Mouse (Mus musculus) intestine, embryonic 15.5 days (tissue): ENCODE data around the gene Cdc26. TPM values are rescaled to one million over a fixed set of nuclear protein-coding genes. Genes with fewer than 3 reads are reported as not detected.

ENCODE experiments used
- ATAC-seq: fragments of 200-750 bp; cut with Nextera tagmentation; 2 replicates; pipeline ENCODE4 v1.8.0; 2017; ENCODE audit warnings: moderate TSS enrichment, moderate library complexity
- H3K27ac ChIP-seq: fragments of 300-500 bp; sonication (generic); 2 replicates; pipeline ENCODE4 v1.5.1; 2015; ENCODE audit warnings: mild to moderate bottlenecking, inconsistent platforms
- H3K27me3 ChIP-seq: fragments of 300-500 bp; sonication (generic); replicated peaks from 2 replicates; pipeline ENCODE4 v1.6.1; 2015; ENCODE audit warnings: inconsistent platforms
- H3K36me3 ChIP-seq: fragments of 300-500 bp; sonication (generic); 2 replicates; pipeline ENCODE4 v1.6.1; 2015; ENCODE audit warnings: inconsistent platforms
- H3K4me1 ChIP-seq: fragments of 300-500 bp; sonication (generic); replicated peaks from 2 replicates; pipeline ENCODE4 v1.6.1; 2015; ENCODE audit warnings: inconsistent platforms
- H3K4me2 ChIP-seq: fragments of 300-500 bp; sonication (generic); replicated peaks from 2 replicates; pipeline ENCODE4 v1.6.1; 2015; ENCODE audit warnings: mild to moderate bottlenecking, inconsistent platforms
- H3K4me3 ChIP-seq: fragments of 300-500 bp; sonication (generic); replicated peaks from 2 replicates; pipeline ENCODE4 v1.5.1; 2015; ENCODE audit warnings: inconsistent platforms
- H3K9ac ChIP-seq: fragments of 300-500 bp; sonication (generic); 2 replicates; pipeline ENCODE4 v1.6.1; 2015; ENCODE audit warnings: inconsistent platforms
- H3K9me3 ChIP-seq: fragments of 300-500 bp; sonication (generic); 2 replicates; pipeline ENCODE4 v1.6.1; 2016; ENCODE audit warnings: inconsistent platforms
- WGBS: fragments of 180-500 bp; shearing (Covaris S2); methylation state at CpG from one replicate; pipeline ENCODE4 v1.1.7; 2015; 5-methylcytosine and 5-hydroxymethylcytosine counted together
- polyA plus RNA-seq: library from polyadenylated mRNA; unstranded; fragments of >200 nt; fragmentation: Nextera tagmentation; extraction: Ambion mirVana; gene quantifications from 2 replicates; pipeline ENCODE4 v1.2.1, GENCODE M21; 2015

Cdc26 gene
- 138 and 147 TPM in 2 replicates for polyA plus RNA-seq

GRCm38 (mm10) chr4:62408601-62409282 lies at the start of gene Cdc26, which contains the start of gene Prpf4:
TSS of gene Cdc26 (minus strand) at chr4:62408642.
TSS of gene Prpf4 (plus strand) at chr4:62408797.
- peak within 1 kb of the TSS; percentile 87 for H3K9ac ChIP-seq
- peaks cover 15% of the 10 kb centered on the region for H3K4me1 ChIP-seq
- no peaks in the 10 kb centered on the region for H3K9me3 ChIP-seq
- peak within 1 kb of the TSS; percentile 73 for H3K4me2 ChIP-seq
- no peaks in the 10 kb centered on the region for H3K27me3 ChIP-seq
- ATAC-seq: peak; percentile 99
- WGBS: under 1% methylated on average over 39 of the region's 39 CpGs
- peaks cover 21% of the 10 kb centered on the region for H3K36me3 ChIP-seq
- peak within 1 kb of the TSS; percentile 81 for H3K27ac ChIP-seq
- H3K4me3 ChIP-seq: peak within 1 kb of the TSS; percentile 74

GRCm38 (mm10) chr4:62454995-62455394 lies 46.6 kb upstream of the Cdc26 start:
- Histone ChIP-seq H3K4me3 (no peak overlapping the region), H3K27ac (no peak overlapping the region), H3K9ac (no peak overlapping the region), H3K36me3 (no peaks in the 10 kb centered on the region), H3K4me2 (no peak overlapping the region), H3K9me3 (no peaks in the 10 kb centered on the region), H3K4me1 (peaks cover 2% of the 10 kb centered on the region; the same call in 1 of the 2 replicates), H3K27me3 (no peaks in the 10 kb centered on the region)
- WGBS: 50% methylated on average over 5 of the region's 5 CpGs
- ATAC-seq: no peak

GRCm38 (mm10) chr4:62440986-62441385 lies 32.5 kb upstream of the Cdc26 start:
- no peak overlapping the region for H3K9ac ChIP-seq
- H3K36me3 ChIP-seq: no peaks in the 10 kb centered on the region
- no peak overlapping the region for H3K27ac ChIP-seq
- H3K4me1 ChIP-seq: no peaks in the 10 kb centered on the region
- H3K9me3 ChIP-seq: no peaks in the 10 kb centered on the region
- H3K4me2 ChIP-seq: no peak overlapping the region
- H3K27me3 ChIP-seq: no peaks in the 10 kb centered on the region
- no peak overlapping the region for H3K4me3 ChIP-seq
- no peak for ATAC-seq
- 70% methylated on average over 4 of the region's 4 CpGs for WGBS

- Histone ChIP-seq H3K4me2 (no peak overlapping the region), H3K4me3 (no peak overlapping the region), H3K9me3 (no peaks in the 10 kb centered on the region), H3K9ac (no peak overlapping the region), H3K36me3 (no peaks in the 10 kb centered on the region), H3K27me3 (no peaks in the 10 kb centered on the region), H3K27ac (no peak overlapping the region), H3K4me1 (no peaks in the 10 kb centered on the region)
- ATAC-seq: no peak
- WGBS: 82% methylated on average over 4 of the region's 4 CpGs
Observed at GRCm38 (mm10) chr4:62440544-62440943, 32.1 kb upstream of the Cdc26 start.

GRCm38 (mm10) chr4:62439793-62440192 lies 31.4 kb upstream of the Cdc26 start:
- H3K9me3 ChIP-seq: no peaks in the 10 kb centered on the region
- H3K9ac ChIP-seq: no peak overlapping the region
- no peaks in the 10 kb centered on the region for H3K36me3 ChIP-seq
- H3K4me2 ChIP-seq: no peak overlapping the region
- no peak overlapping the region for H3K4me3 ChIP-seq
- ATAC-seq: no peak
- 63% methylated on average over 4 of the region's 4 CpGs for WGBS
- no peaks in the 10 kb centered on the region for H3K27me3 ChIP-seq
- H3K4me1 ChIP-seq: no peaks in the 10 kb centered on the region
- no peak overlapping the region for H3K27ac ChIP-seq

GRCm38 (mm10) chr4:62437871-62438270 lies 29.4 kb upstream of the Cdc26 start:
- Histone ChIP-seq H3K4me2 (no peak overlapping the region), H3K9me3 (no peaks in the 10 kb centered on the region), H3K4me3 (no peak overlapping the region), H3K4me1 (no peaks in the 10 kb centered on the region), H3K9ac (no peak overlapping the region), H3K27me3 (no peaks in the 10 kb centered on the region), H3K36me3 (no peaks in the 10 kb centered on the region), H3K27ac (no peak overlapping the region)
- no peak for ATAC-seq
- 72% methylated on average over 7 of the region's 7 CpGs for WGBS

GRCm38 (mm10) chr4:62437256-62437778 lies 28.9 kb upstream of the Cdc26 start:
- Histone ChIP-seq H3K4me1 (no peaks in the 10 kb centered on the region), H3K9me3 (no peaks in the 10 kb centered on the region), H3K27me3 (no peaks in the 10 kb centered on the region), H3K4me2 (no peak overlapping the region), H3K4me3 (no peak overlapping the region), H3K9ac (no peak overlapping the region), H3K27ac (no peak overlapping the region), H3K36me3 (no peaks in the 10 kb centered on the region)
- no peak for ATAC-seq
- WGBS: 91% methylated on average over 3 of the region's 3 CpGs

GRCm38 (mm10) chr4:62435081-62435480 lies 26.6 kb upstream of the Cdc26 start, which contains the start of gene Rnf183:
TSS of gene Rnf183 (minus strand) at chr4:62435252.
- ATAC-seq: no peak
- H3K27ac ChIP-seq: no peak within 1 kb of the TSS
- H3K9me3 ChIP-seq: no peaks in the 10 kb centered on the region
- no peak within 1 kb of the TSS for H3K9ac ChIP-seq
- no peaks in the 10 kb centered on the region for H3K27me3 ChIP-seq
- H3K4me3 ChIP-seq: no peak within 1 kb of the TSS
- H3K4me1 ChIP-seq: no peaks in the 10 kb centered on the region
- WGBS: 76% methylated on average over 6 of the region's 6 CpGs
- H3K36me3 ChIP-seq: no peaks in the 10 kb centered on the region
- H3K4me2 ChIP-seq: no peak within 1 kb of the TSS

GRCm38 (mm10) chr4:62433939-62434870 lies 25.8 kb upstream of the Cdc26 start:
- H3K4me1 ChIP-seq: no peaks in the 10 kb centered on the region
- H3K36me3 ChIP-seq: no peaks in the 10 kb centered on the region
- no peaks in the 10 kb centered on the region for H3K9me3 ChIP-seq
- no peaks in the 10 kb centered on the region for H3K27me3 ChIP-seq
- no peak overlapping the region for H3K4me2 ChIP-seq
- WGBS: 65% methylated on average over 7 of the region's 7 CpGs
- ATAC-seq: peak; percentile 47; the same call in 1 of the 2 replicates
- H3K27ac ChIP-seq: no peak overlapping the region
- no peak overlapping the region for H3K9ac ChIP-seq
- H3K4me3 ChIP-seq: no peak overlapping the region

GRCm38 (mm10) chr4:62431522-62431921 lies 23.1 kb upstream of the Cdc26 start:
- H3K4me3 ChIP-seq: no peak overlapping the region
- no peaks in the 10 kb centered on the region for H3K9me3 ChIP-seq
- WGBS: 80% methylated on average over 4 of the region's 4 CpGs
- H3K4me2 ChIP-seq: no peak overlapping the region
- ATAC-seq: no peak
- H3K27me3 ChIP-seq: no peaks in the 10 kb centered on the region
- no peak overlapping the region for H3K9ac ChIP-seq
- H3K27ac ChIP-seq: no peak overlapping the region
- no peaks in the 10 kb centered on the region for H3K36me3 ChIP-seq
- no peaks in the 10 kb centered on the region for H3K4me1 ChIP-seq

GRCm38 (mm10) chr4:62430678-62431077 lies 22.2 kb upstream of the Cdc26 start:
- no peaks in the 10 kb centered on the region for H3K36me3 ChIP-seq
- ATAC-seq: no peak
- no peak overlapping the region for H3K4me3 ChIP-seq
- H3K27me3 ChIP-seq: no peaks in the 10 kb centered on the region
- H3K4me1 ChIP-seq: no peaks in the 10 kb centered on the region
- H3K9me3 ChIP-seq: no peaks in the 10 kb centered on the region
- no peak overlapping the region for H3K9ac ChIP-seq
- H3K27ac ChIP-seq: no peak overlapping the region
- H3K4me2 ChIP-seq: no peak overlapping the region

- no peaks in the 10 kb centered on the region for H3K9me3 ChIP-seq
- H3K4me2 ChIP-seq: no peak overlapping the region
- ATAC-seq: no peak
- no peak overlapping the region for H3K27ac ChIP-seq
- H3K9ac ChIP-seq: no peak overlapping the region
- 87% methylated on average over 9 of the region's 9 CpGs for WGBS
- no peak overlapping the region for H3K4me3 ChIP-seq
- no peaks in the 10 kb centered on the region for H3K27me3 ChIP-seq
- H3K4me1 ChIP-seq: no peaks in the 10 kb centered on the region
- 0 out of 2 replicates have a peak, but pooled peaks cover 1% of the 10 kb centered on the region for H3K36me3 ChIP-seq
Observed at GRCm38 (mm10) chr4:62429616-62430015, 21.2 kb upstream of the Cdc26 start.
